Mouse (Mus musculus): ENCODE measurements around the gene Gm37240.

Gene Gm37240

DNA sequence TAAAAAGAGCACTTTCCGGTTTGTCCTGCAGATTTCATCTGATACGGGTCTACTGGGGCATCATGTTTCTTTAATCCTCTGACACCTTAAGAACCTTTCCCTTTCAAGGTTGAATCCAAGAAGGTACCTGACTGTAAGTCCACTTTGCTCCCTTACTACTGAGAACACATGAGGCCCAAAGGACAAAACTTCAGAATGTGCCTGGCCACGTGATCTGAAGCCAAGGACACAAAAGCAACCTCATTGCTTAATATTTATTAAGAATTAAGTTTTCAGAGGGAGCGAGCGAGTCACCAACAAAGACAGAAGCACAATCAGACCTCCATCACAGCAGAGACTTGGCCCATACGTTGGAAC is 1112.3 kb downstream of the Gm37240 start:
- CTCF ChIA-PET = no interaction called here

DNA sequence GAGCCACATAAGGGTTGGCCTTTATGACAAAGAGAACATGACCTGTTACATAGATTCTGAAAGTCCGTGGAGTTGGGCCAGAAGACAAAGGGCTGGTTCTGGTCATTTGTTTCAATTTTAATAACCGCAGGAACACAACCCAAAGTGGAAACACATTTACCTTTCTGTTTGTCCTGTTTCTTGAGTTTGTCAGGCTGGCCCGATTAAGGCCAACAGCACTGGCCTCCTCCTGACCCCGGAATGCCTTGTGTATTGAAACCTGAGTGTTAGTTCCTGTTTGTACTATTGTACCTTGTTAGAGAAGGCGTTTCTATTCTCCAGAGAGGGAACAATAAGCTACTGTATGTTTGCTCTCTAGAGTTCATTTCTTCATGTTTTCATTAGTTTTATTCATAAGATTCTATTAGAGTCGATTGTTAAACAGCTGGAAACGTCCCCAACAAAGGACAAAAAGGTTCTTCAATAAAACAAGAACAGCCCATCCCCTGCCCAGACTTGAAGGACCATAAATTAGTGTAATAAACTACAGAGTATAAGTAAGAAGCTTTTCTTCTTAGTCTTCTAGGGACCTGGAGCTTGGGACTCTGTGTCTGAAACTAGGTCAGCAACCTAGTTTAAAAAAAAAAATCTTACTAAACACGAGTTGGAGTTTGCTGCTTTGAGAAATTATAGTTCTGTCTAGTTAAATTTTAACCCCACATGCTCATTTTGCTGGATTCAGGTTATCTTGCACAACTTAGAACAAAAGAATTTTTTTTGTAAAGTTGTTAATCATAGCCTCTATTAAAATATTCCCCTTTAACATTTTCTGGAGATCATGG is 1112.9 kb downstream of the Gm37240 start:
- CTCF ChIA-PET = interaction anchor here (0.7 kb wide), 2 partner anchors 19 to 123 kb away, joined by 3 read pairs; no protein-coding TSS in a partner anchor

DNA sequence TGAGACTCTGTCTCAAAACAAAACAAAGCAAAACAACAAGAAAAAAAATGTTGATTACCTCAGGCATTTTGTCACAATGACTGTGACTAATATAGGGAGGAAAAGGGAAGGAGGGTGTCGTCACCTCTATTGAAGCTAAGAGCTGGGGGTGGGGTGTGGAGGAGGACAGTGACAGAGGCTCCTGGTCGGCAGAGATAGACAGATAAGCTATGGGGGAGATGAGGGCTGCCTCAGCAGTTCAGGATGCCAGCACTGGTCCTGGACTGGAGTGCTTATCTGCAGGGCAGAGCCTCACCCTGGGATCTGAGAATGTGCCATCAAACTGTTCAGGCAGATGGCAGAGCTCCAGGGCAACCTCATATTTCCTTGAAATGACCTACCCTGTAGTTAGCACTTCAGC is 1115.3 kb downstream of the Gm37240 start:
- CTCF ChIA-PET = no interaction called here

DNA sequence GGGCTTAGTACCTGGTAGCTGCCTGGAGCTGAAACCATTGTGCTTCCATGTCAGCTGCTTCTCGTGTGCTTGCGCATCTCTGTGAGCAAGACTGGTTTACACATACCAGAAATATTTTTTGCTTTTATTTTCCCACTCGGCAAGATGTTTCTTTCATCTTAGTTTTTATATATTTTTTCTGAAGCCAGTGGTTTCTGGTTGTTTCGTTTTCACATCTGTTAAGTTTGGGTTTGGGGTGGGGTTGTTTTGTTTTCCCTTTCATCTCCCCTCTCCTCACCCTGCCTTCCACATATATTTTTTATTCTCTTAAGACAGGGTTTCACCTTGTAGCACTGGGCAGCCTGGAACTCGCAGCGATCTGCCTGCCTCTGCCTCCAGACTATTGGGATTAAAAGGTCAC is 1116.8 kb downstream of the Gm37240 start:
- CTCF ChIA-PET = no interaction called here

DNA sequence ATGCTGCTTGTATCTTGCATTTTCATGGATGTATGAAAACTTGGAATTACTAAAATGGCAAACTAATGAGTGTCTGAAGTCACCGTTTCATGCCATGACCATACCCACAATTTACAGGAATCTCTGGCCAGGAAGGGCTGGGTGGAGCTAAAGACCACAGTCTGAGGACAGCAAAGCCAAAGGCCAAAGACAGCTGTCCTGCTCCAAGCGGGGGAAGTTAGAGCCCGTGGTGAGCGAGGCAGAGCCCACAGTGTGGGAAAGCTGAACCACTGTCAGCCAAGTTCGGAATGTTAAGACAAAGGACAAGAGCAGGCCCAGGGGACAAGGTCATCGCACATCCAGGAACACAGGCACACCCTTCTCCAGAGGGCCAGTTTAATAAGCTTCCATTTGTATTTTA is 1117.9 kb downstream of the Gm37240 start:
- CTCF ChIA-PET = no interaction called here

DNA sequence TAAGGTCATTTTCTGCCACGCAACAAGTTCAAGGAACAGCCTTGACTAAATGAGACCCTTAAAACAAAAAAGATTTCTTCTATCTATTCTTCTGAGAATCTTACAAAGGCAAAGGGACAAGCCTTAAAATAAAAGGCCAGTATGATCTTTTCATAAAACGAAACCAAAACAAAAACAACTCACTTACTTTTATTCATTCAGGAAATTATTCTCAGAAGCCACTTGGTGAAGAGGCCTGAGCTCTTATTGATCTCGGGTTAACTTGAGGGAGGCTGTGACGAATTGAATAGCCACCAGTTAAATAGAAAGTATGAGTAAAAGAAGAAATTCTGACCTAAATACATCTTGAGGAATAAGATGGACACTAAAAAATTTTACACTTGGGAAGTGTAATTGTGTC is 1118.4 kb downstream of the Gm37240 start:
- CTCF ChIA-PET = no interaction called here

DNA sequence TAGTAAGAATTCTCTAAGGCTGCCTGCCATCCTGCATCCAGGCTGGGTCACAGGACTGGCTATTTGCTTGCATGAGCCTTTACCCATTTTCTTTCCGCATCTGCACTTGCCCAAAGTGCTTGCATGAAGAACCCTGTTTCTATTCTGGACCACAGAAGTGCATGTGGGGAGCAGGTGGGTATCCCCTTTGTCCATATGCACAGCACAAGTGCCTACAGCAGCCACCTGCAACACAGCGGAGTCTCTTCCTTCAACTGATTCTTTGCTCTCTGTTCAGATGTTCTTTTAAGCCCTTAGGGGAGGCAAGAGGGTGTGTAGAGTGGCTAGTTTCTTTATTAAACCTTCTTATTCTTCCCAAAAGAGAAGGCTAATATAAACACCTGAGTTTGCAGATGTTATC is 1133.5 kb downstream of the Gm37240 start:
- CTCF ChIA-PET = no interaction called here

DNA sequence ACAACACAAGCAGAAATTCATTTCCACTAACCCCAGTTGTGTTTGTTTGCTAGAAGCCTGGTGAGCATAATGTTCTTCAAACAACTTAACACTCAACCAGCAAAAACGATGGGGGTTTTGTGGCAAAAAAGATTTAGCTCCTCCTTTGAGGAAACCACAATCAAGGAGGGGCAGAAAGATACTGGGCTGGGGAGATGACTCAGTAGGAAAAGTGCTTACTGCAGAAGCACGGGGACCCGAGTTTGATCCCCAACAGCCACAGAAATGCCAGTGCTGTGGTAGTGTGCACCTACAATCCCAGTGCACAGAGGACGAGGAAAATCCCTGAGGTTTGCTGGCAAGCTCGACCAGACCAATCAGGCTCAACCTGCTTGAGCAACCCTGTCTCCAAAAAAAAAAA is 1138.1 kb downstream of the Gm37240 start:
- CTCF ChIA-PET = no interaction called here

DNA sequence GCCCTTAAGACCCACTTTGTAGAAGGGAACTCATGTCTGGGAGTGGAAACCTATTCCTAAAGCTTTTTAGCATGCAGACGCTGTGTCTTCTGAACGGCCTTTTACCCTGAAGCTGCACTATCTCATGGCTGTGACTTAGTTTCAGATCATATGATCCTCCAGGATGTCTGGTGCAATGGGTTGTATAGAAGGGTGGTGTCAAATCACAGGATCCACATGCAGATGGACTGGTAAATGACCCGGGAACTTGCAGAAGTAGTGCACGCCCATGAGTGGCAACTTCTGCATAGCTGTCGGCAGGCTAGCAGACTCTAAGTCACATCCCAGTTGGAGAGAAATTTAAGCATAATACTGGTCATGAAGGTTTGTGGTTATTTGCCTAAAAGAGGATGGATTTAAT is 1139.2 kb downstream of the Gm37240 start:
- CTCF ChIA-PET = no interaction called here

DNA sequence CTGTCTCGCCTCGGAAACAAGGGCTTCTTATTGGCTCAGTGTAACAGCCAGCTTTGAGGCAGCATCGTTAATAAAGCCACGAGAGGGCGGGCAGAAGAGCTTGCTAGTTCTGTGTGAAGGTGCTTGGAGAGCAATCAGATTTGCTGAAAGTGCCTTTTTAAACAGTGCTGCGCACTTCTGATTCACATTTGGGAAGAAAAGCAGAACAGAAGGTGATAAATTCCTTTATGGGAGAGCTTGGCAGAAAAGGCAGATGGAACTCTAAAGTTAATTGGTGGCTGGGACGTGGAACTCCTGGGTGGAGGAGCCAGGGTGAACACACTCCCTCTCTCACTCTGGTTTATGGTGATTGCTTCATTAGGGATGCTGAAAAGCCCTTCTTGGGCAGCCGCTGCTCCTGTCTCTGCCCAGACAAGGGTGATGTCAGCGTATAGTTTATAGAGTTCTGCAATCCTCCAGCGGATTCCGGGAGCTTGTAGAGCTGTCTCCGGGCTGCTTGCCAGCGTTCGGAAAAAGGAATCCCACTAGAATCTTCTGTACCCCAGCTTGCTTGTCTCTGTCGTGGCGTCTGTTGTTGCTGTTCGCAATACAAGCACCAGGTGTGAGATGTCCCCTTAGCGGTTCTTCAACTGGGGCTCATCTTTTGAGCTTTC is 1141.7 kb downstream of the Gm37240 start:
- CTCF ChIA-PET = no interaction called here

DNA sequence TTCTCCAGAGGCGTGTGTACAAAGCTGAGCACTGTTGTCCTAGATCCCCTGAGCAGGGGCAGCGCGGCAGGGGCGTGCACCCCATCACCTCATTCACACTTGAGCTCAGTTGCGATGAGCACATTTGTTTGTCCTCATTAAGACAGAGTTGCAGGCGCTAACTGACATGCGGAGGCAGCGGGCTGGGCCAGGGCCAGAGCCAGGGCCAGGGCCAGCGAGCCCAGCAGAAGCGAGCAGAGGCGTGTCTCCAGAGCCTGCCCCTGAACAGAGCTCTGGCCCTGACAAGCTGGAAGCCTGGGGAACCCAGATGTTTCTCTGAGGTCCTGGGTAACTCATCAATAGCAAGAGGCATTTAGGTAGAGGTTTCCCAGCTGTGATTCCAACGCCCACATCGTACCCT is 1142.6 kb downstream of the Gm37240 start:
- CTCF ChIA-PET = interaction anchor here (0.7 kb wide), 1 partner anchor 96 kb away, joined by 3 read pairs; no protein-coding TSS in a partner anchor

DNA sequence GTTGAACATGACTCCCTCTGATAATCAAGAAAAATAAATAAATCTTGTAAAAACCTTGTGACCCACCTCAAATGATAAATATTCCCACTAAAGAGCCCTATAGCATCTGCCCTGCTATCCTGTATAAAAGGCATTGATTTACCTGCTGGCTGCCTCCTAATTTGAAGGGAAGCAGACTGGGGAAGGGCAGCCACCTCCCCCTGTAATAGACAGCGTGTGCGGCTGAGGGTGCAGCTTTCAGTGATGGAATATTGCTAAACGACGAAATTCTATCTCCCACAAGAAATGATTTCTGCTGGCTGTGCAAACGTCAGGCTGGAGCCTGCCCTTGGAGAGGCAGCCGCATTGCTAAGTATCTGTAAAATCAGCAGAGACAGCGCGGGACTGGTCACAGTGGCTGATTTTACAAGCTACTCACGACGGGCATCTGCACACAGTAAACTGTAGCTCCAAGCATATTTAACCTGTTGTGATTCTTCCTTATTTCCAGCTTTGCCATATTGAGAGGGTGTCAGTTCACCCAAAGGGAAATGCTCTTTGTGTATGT is 1147.2 kb downstream of the Gm37240 start:
- CTCF ChIA-PET = interaction anchor here (0.8 kb wide), 1 partner anchor 103 kb away, joined by 4 read pairs; no protein-coding TSS in a partner anchor

DNA sequence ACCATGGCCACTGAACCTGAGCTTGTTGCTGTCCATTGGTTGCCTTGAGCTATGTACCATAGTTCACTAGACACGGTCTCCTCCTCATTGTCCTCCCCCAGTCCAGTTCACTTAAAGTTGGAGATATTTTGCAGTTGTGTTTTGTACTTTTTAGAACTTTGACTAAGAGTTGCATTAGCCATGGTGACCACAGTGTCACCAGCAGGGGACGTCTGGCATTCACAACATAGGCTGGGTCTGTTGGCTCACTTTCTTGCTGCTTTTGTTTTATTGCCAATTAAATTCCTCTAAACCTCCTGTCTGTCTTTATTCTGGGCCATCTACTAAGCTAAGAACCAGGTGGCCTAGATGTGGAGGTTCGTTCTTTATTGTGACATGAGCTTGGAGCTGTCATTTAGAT is 1150.2 kb downstream of the Gm37240 start:
- CTCF ChIA-PET = no interaction called here

DNA sequence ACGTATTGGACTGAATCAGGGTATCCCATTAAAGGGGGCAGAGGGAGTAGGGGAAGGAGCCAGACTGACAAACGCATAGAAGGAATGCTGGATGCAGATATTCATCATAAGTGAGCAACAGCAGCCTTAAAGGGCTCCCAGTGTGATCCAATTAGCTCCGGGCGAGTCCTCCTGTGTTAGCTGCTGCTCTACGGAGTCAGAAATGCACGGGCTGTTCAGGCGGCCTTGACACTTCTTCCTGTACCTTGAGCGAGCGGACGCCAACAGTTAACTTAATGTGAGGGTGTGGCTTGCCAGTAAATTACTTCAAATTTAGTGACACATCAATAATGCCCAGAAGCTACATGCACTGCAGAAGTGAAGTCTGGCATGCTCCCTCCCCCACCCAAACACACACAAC is 1151.6 kb downstream of the Gm37240 start:
- CTCF ChIA-PET = interaction anchor here (0.6 kb wide), 1 partner anchor 1813 kb away, joined by 12 read pairs; no protein-coding TSS in a partner anchor

DNA sequence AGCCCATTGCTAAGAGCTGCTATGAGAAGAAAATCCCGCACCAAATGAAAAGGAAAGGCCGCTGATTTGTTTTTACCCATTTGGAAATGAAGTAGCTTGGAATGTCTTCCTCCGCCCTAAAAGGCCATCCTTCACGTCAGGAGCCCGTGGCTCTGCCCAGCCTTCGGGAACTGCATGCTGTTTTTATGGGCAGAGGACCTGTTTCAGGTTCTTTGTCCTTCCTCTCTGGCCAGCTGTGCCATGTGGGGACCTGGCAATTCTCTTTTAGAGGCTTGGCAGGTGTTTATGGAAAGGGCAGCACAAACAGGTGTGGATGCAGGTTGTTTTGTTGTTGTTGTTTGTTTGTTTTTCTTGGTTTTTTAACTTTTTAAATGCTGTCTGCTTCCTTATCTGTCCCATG is 1154.8 kb downstream of the Gm37240 start:
- CTCF ChIA-PET = interaction anchor here (0.6 kb wide), 1 partner anchor 36 kb away, joined by 4 read pairs; no protein-coding TSS in a partner anchor

DNA sequence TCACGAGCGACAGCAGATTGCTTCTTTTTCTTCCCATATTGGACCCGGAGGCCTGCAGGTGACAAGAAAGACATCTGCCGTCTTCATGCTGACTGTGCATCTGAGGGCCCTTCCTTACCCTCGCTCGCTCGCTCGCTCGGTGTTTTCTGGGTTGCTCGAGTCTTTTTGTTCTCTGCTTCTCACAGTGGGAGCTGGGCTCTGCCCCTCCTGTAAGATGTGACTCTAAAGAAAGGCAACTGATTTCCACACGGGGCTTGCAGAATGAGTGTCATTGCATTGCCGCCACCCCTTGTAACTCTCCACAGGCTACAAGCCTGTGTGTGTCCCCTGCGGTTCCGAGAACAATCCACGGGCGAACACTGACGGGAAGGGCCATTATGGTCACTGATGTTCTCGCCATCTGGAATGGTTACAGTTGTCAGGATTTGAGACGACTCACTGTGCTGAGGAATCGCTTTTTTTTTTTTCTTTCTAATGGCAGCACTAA is 1155.3 kb downstream of the Gm37240 start:
- CTCF ChIA-PET = interaction anchor here (0.6 kb wide), 2 partner anchors 36 to 276 kb away, joined by 3 to 4 read pairs; no protein-coding TSS in a partner anchor

DNA sequence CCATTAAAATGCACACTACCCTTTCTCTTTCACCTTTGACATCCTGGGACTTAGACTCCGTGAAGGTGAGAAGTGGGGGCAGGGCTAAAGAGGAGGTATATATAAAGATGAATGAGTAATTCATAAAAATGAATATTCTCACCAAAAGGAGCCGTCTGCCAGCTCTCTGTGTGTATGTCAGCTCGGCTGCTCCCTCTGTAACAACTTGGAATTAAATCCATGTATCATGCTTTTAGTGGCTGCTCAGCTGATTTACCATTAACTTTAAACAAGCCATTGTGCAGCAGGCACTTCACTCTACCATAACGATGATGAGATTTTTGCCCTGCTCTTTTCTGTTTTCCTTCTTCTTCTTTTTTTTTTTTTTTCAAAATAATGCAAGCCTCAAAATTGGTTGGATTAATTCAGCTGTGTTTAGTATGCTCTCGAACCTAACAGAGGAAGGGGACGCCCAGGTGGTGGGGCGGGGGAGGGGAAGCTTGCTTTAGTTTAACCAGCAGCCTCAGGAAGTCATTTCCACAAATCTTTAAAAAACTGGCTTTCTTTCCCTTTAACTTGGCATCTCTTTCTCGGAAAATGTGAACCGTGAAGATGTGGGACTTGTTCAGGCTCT is 1155.8 kb downstream of the Gm37240 start:
- CTCF ChIA-PET = interaction anchor here (0.6 kb wide), 2 partner anchors 276 to 437 kb away, joined by 3 to 4 read pairs; no protein-coding TSS in a partner anchor

DNA sequence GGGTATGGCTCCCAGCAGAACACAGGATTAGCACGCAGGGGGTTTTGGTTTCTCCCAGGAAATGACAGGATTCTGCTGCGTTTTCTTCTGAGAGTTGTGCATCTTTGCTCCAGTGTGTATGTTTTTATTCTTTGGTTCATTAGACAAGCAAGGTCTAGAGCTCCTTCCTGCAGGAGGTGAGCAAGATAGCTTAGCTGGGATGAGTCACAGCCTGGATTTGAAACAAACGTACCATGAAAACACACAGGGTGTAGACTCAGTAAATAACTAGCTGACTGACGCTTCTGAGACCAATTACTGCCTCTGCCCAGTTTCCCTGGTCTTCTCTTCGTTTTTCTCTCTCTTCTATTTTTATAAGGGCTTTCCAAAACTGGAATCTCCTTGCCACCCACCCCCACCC is 1156.3 kb downstream of the Gm37240 start:
- CTCF ChIA-PET = interaction anchor here (0.6 kb wide), 1 partner anchor 437 kb away, joined by 4 read pairs; no protein-coding TSS in a partner anchor

DNA sequence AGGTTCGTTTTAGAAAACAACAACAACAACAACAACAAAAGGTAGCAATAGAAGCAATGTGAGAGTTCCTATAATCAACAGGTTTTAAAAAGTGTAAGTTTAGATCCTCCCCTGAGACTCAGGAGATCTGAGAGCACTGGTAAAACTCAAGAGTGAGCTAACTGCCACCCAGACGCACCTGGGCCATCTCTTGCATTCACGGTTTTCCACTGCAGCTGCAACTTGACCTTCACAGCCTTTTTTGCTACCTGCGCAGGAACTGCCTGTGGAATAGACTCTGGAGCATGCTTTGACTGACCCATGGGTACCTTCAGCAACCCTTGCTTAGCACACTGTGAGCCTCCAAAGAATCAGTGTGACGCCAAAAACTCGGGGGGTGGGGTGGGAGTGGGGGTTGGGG is 1157.5 kb downstream of the Gm37240 start:
- CTCF ChIA-PET = no interaction called here

DNA sequence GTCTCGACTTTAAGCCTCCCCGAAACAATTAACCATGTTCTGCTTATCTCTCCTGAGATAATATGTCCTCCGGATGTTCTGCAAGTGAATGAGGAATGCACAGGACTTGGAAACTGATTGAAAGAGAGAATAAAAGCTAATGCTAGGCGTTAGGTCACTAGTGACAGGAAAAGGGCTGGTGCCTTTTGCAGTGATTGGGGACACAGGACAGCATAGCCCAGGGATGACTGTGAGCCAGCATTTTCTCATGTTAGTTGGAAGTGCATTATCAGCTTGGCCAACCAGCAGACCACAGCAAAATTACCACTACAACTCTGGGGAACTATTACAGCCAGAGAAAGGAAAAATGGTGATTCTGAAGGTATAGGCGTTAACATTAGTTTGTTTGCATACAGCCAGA is 1163.3 kb downstream of the Gm37240 start:
- CTCF ChIA-PET = no interaction called here

DNA sequence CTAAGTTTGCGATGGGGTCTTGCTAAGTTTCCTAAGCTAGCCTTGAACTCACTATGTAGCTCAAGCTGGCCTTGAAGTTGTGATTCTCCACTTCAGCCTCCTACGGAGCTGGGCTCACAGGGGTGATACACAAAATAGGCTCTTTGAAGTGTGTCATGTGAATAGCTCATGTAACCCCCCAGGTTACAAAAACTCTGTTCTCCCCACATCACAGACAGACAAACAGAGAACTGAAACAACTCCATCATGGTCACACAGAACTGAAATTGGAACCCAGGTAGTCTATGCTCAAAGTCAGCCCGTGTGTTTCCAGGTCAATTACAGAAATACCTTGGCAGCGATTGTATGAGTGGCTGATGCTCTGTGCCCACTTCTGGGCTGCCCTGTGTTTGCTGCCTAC is 1164.6 kb downstream of the Gm37240 start:
- CTCF ChIA-PET = no interaction called here
